Mouse (Mus musculus) embryonic facial prominence, embryonic 13.5 days (tissue): ENCODE results near the gene Utp14a. TPM values are rescaled to one million over a fixed set of nuclear protein-coding genes. Genes with fewer than 3 reads are reported as not detected.

Experiments used
- ATAC-seq: fragments of 200-750 bp; cut with Nextera tagmentation; 2 replicates; pipeline ENCODE4 v1.8.0; 2017; ENCODE audit warnings: low read depth; ENCODE audit not compliant: insufficient number of reproducible peaks, insufficient read depth, low FRiP score, low TSS enrichment
- H3K27ac ChIP-seq: fragments of 300-500 bp; sonication (generic); 2 replicates; pipeline ENCODE4 v1.5.1; 2015; ENCODE audit warnings: moderate library complexity, mild to moderate bottlenecking, inconsistent platforms
- H3K27me3 ChIP-seq: fragments of 300-500 bp; sonication (generic); 2 replicates; pipeline ENCODE4 v1.6.1; 2015; ENCODE audit warnings: mild to moderate bottlenecking, inconsistent platforms
- H3K36me3 ChIP-seq: fragments of 300-500 bp; sonication (generic); 2 replicates; pipeline ENCODE4 v1.6.1; 2015; ENCODE audit warnings: mild to moderate bottlenecking, inconsistent platforms
- H3K4me1 ChIP-seq: fragments of 300-500 bp; sonication (generic); 2 replicates; pipeline ENCODE4 v1.6.1; 2015; ENCODE audit warnings: inconsistent platforms
- H3K4me2 ChIP-seq: fragments of 300-500 bp; sonication (generic); 2 replicates; pipeline ENCODE4 v1.6.1; 2015; ENCODE audit warnings: moderate library complexity, mild to moderate bottlenecking, inconsistent platforms
- H3K4me3 ChIP-seq: fragments of 300-500 bp; sonication (generic); 2 replicates; pipeline ENCODE4 v1.5.1; 2015; ENCODE audit warnings: mild to moderate bottlenecking, inconsistent platforms
- H3K9ac ChIP-seq: fragments of 300-500 bp; sonication (generic); 2 replicates; pipeline ENCODE4 v1.6.1; 2015; ENCODE audit warnings: mild to moderate bottlenecking, inconsistent platforms
- H3K9me3 ChIP-seq: fragments of 300-500 bp; sonication (generic); 2 replicates; pipeline ENCODE4 v1.6.1; 2016; ENCODE audit warnings: inconsistent platforms
- WGBS: fragments of 180-500 bp; shearing (Covaris S2); methylation state at CpG from one replicate; pipeline ENCODE4 v1.1.7; 2015; ENCODE audit warnings: mixed read lengths; 5-methylcytosine and 5-hydroxymethylcytosine counted together
- polyA plus RNA-seq: library from polyadenylated mRNA; unstranded; fragments of >200 nt; fragmentation: Nextera tagmentation; extraction: Ambion mirVana; gene quantifications from 2 replicates; pipeline ENCODE4 v1.2.1, GENCODE M21; 2015

Utp14a gene
- polyA plus RNA-seq, 1 experiment from 2014 or later: 21.8 TPM

- H3K4me3 ChIP-seq: no peak overlapping the region
- no peak overlapping the region for H3K27ac ChIP-seq
- no peak overlapping the region for H3K9ac ChIP-seq
- H3K27me3 ChIP-seq: no peaks in the 10 kb centered on the region
- ATAC-seq: no peak
- H3K9me3 ChIP-seq: no peaks in the 10 kb centered on the region
- no peaks in the 10 kb centered on the region for H3K4me1 ChIP-seq
- H3K36me3 ChIP-seq: peaks cover 16% of the 10 kb centered on the region
- H3K4me2 ChIP-seq: no peak overlapping the region
- WGBS: 83% methylated on average over 10 of the region's 10 CpGs
These were observed 18.0 kb downstream of the Utp14a start for GRCm38 (mm10) chrX:48274634-48275033.

- Histone ChIP-seq H3K4me1 (no peaks in the 10 kb centered on the region), H3K36me3 (peaks cover 24% of the 10 kb centered on the region), H3K4me2 (no peak overlapping the region), H3K4me3 (no peak overlapping the region), H3K9me3 (no peaks in the 10 kb centered on the region), H3K9ac (no peak overlapping the region), H3K27ac (no peak overlapping the region), H3K27me3 (no peaks in the 10 kb centered on the region)
- no peak for ATAC-seq
- 39% methylated on average over 3 of the region's 3 CpGs for WGBS
These were observed 21.4 kb downstream of the Utp14a start for GRCm38 (mm10) chrX:48278103-48278502.

DNA sequence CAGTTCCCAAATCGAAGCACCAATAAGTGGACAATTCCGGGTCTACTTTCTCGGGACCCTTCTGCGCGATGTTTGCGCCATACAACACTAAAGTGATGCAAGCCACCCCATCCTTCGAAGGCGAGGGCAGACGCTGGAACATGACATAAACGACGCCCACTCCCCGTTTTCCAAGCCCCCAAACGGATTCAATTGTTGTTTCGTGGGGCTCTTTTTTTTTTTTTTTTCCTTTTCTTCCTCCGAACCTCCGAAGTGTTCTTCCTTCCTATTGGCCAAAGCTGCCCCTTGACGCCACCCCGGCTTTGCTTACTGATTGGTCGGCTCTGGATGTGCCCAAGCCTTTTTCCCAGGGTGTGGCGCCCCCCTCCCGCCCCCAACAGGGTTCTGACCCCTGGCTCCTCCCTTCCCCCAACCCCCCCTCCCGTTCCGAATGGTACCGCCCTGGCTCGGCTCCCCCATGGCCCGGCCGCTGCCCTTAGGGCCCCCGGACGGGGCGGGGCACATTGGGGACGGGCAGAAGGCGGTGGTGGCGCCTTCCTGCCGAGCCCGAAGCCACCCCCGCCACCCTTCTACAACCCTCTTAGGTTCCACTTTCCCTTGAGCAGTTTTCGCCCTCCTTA is 27.8 kb downstream of the Utp14a start:
- Histone ChIP-seq H3K4me2 (peak overlapping the region; percentile 59), H3K9ac (peak overlapping the region; percentile 66), H3K27ac (peak overlapping the region; percentile 90), H3K36me3 (0 out of 2 replicates have a peak, but pooled peaks cover 9% of the 10 kb centered on the region), H3K9me3 (no peaks in the 10 kb centered on the region), H3K27me3 (peaks cover 23% of the 10 kb centered on the region), H3K4me3 (peak overlapping the region; percentile 49), H3K4me1 (no peaks in the 10 kb centered on the region)
- 21% methylated on average over 32 of the region's 37 CpGs for WGBS
- ATAC-seq: peak; percentile 87

DNA sequence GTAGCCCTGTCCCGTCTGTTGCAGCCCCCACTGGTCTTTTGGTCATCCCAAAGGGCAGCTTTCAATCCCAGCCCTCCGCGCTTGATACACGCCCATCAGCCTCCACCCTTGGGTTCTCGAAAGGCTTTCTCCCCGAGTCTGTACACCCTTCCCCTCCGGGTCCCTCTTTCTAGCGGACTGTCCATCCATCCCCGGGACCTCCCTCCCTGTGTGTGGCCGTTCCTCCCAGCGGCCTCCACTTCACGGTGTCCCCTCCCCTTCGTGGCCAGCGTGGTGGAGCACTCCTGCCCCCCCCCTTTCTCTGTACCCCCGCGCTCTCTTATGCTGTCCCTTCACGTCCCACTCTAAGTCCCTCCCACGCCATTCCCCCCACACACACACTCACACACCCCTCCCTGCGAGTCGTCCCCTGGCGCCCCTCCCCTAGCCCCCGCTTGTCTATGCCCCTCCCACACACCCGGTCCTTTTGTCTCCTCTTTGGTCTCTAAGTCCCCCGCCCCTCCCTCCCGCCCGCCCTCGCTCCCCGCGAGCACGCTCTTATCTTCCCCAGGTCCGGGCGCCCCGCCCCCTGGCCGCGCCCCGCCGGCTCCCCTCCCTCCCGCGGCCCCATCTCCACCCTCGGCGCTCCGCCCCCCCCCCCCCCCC is 28.5 kb downstream of the Utp14a start:
- 24% methylated on average over 30 of the region's 42 CpGs for WGBS
- Histone ChIP-seq H3K27ac (peak overlapping the region; percentile 90), H3K36me3 (0 out of 2 replicates have a peak, but pooled peaks cover 9% of the 10 kb centered on the region), H3K4me1 (no peaks in the 10 kb centered on the region), H3K9me3 (no peaks in the 10 kb centered on the region), H3K4me2 (peak overlapping the region; percentile 59), H3K27me3 (peaks cover 23% of the 10 kb centered on the region), H3K9ac (peak overlapping the region; percentile 66), H3K4me3 (peak overlapping the region; percentile 49)
- peak; percentile 89 for ATAC-seq

DNA sequence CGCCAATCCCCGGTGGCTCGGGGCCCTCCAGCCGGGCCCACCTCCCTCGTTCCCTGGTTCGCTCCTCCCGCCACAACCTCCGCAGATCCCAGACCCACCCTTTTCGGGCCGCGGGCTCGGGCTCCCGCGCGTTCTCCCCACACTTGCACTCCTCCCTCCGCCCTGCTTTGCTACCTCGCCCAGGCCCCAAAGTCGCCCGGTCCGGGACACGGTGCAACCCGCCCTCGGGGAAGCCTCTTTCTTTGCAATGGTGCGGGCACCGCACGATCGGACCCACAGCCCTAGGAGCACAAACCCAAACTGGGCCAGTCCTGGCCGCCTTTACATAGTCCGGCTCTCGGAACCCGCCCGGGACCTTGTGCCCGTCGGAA is 29.0 kb downstream of the Utp14a start:
- peak overlapping the region; percentile 59 for H3K4me2 ChIP-seq
- no peaks in the 10 kb centered on the region for H3K4me1 ChIP-seq
- ATAC-seq: peak; percentile 68; the same call in 1 of the 2 replicates
- 13% methylated on average over 29 of the region's 34 CpGs for WGBS
- no peaks in the 10 kb centered on the region for H3K9me3 ChIP-seq
- peak overlapping the region; percentile 44; the same call in 1 of the 2 replicates for H3K27ac ChIP-seq
- H3K9ac ChIP-seq: peak overlapping the region; percentile 60
- H3K4me3 ChIP-seq: peak overlapping the region; percentile 49
- H3K27me3 ChIP-seq: peaks cover 23% of the 10 kb centered on the region
- H3K36me3 ChIP-seq: 0 out of 2 replicates have a peak, but pooled peaks cover 9% of the 10 kb centered on the region

GRCm38 (mm10) chrX:48286488-48286887 is 29.8 kb downstream of the Utp14a start:
- Histone ChIP-seq H3K4me3 (no peak overlapping the region), H3K9me3 (no peaks in the 10 kb centered on the region), H3K4me1 (no peaks in the 10 kb centered on the region), H3K27me3 (peaks cover 23% of the 10 kb centered on the region), H3K4me2 (no peak overlapping the region), H3K9ac (no peak overlapping the region), H3K36me3 (0 out of 2 replicates have a peak, but pooled peaks cover 4% of the 10 kb centered on the region), H3K27ac (no peak overlapping the region)
- ATAC-seq: no peak
- 32% methylated on average over 6 of the region's 6 CpGs for WGBS

GRCm38 (mm10) chrX:48288008-48288407 is 31.3 kb downstream of the Utp14a start:
- Histone ChIP-seq H3K4me1 (no peaks in the 10 kb centered on the region), H3K27ac (no peak overlapping the region), H3K4me2 (no peak overlapping the region), H3K4me3 (no peak overlapping the region), H3K36me3 (no peaks in the 10 kb centered on the region), H3K9me3 (no peaks in the 10 kb centered on the region), H3K9ac (no peak overlapping the region), H3K27me3 (peaks cover 23% of the 10 kb centered on the region)
- 81% methylated on average over 4 of the region's 4 CpGs for WGBS
- no peak for ATAC-seq

GRCm38 (mm10) chrX:48291413-48291812 is 34.8 kb downstream of the Utp14a start:
- Histone ChIP-seq H3K4me2 (no peak overlapping the region), H3K9ac (no peak overlapping the region), H3K27ac (no peak overlapping the region), H3K36me3 (no peaks in the 10 kb centered on the region), H3K4me1 (no peaks in the 10 kb centered on the region), H3K27me3 (peaks cover 16% of the 10 kb centered on the region), H3K4me3 (no peak overlapping the region), H3K9me3 (no peaks in the 10 kb centered on the region)
- 35% methylated on average over 3 of the region's 3 CpGs for WGBS
- no peak for ATAC-seq

- H3K4me2 ChIP-seq: no peak overlapping the region
- H3K36me3 ChIP-seq: no peaks in the 10 kb centered on the region
- ATAC-seq: no peak
- H3K9me3 ChIP-seq: no peaks in the 10 kb centered on the region
- WGBS: 74% methylated on average over 4 of the region's 4 CpGs
- H3K27ac ChIP-seq: no peak overlapping the region
- no peak overlapping the region for H3K9ac ChIP-seq
- no peak overlapping the region for H3K4me3 ChIP-seq
- no peaks in the 10 kb centered on the region for H3K4me1 ChIP-seq
- H3K27me3 ChIP-seq: no peaks in the 10 kb centered on the region
These were observed 48.7 kb downstream of the Utp14a start for GRCm38 (mm10) chrX:48305356-48305755.

DNA sequence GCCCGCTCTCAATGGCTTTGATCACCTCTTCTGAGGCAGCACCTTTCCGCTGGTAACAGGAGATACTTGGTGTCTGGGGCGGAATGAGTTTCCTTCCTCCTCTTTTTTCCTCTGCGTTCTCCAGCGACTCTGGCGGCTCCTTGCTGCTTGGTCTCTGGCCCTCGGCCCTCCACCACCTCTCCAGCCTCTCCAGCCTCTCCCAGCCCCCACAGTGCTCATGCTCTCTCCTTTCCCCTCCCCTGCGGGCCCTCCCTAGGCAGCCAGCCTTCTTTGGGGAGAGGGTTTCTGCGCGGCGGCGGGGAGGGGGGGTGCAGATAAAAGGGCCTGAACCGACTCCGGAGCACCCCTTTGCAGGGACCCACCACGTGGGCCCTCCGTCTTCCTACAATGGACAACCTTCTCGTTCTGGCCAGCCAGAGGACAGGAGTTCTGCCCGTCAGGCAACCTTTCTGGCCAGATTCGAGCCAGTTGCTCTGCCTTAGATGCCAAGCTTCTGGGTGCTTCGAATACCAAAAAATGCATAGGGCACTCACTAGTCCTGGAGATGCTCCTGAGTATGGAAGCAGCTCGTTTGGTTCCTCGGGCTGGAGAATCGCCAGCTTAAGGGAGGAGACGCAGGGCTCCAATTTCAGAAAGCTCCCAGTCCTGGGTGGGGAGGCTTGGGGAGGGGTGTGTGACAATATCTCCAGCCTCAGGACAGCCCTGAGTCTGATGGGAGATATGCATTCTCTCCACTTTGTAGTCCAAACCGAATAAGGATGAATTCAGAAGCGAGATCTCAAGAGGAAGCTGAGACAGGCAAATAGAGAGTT is 54.2 kb downstream of the Utp14a start:
- WGBS: 18% methylated on average over 26 of the region's 26 CpGs
- ATAC-seq: no peak
- no peaks in the 10 kb centered on the region for H3K36me3 ChIP-seq
- peaks cover 14% of the 10 kb centered on the region for H3K27me3 ChIP-seq
- H3K27ac ChIP-seq: no peak overlapping the region
- no peaks in the 10 kb centered on the region for H3K9me3 ChIP-seq
- peak overlapping the region; percentile 24 for H3K4me3 ChIP-seq
- peak overlapping the region; percentile 55 for H3K9ac ChIP-seq
- peak overlapping the region; percentile 59 for H3K4me2 ChIP-seq
- H3K4me1 ChIP-seq: no peaks in the 10 kb centered on the region; the same call in 1 of the 2 replicates

- WGBS: 68% methylated on average over 5 of the region's 5 CpGs
- Histone ChIP-seq H3K4me1 (no peaks in the 10 kb centered on the region; the same call in 1 of the 2 replicates), H3K9ac (no peak overlapping the region), H3K4me2 (no peak overlapping the region), H3K36me3 (no peaks in the 10 kb centered on the region), H3K4me3 (no peak overlapping the region), H3K27ac (no peak overlapping the region), H3K27me3 (peaks cover 22% of the 10 kb centered on the region), H3K9me3 (no peaks in the 10 kb centered on the region)
- ATAC-seq: no peak
These were observed 55.1 kb downstream of the Utp14a start for GRCm38 (mm10) chrX:48311727-48312126.
